Mouse (Mus musculus) kidney, adult 9 months (tissue): Measurements from ENCODE around the gene Camsap2.

Experiments
- DNase-seq: peaks from one replicate; pipeline ENCODE4 v3.0.0; 2022

Camsap2 gene

DNA sequence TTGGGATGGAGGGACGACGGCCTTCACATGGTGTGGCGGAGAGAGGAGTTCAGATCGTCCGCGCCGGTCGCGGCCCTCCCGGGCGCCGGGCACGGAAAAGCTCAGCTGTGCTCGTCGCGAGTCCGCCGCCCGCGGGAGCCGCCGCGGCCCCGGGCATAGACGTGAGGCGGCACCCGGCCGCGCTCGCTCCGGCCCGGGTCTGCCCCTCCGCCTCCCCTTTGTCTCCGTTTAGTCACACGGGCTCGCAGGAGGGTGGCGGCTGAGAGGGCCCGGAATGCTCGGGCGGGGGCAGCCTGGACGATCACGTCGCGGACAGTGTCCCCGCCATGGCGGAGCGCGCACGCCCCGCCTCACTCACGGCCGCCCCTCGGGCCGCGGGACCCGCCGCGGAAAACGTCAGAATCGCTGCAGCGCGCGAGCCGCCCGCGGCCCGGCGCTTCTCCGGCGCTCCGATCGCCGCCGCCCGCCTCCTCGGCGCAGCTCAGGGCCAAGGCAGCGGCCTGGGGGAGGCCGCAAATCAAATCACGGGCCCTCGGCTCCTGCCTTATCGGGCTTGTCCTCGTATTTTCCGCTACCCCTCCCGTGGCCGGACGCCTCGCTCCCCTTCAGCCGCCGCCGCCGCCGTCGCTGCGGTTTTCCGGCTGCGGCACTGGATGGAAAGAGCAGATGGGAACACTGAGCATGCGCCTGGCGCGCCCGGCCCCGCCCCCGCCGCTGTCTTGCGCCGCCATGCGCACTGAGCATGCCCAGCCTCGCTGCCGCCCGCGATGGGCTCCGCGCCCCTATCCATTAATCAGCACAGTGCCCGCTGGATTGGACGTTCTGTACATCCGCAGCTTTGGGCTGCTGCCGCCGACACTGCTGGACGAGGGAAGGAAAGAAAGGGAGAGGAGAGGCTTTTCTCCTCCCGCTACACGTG lies at the start of gene Camsap2:
TSS of gene Camsap2 (minus strand) at position 651 of the 919 bp plus-strand sequence.
- DNase-seq: peak; percentile 96

DNA sequence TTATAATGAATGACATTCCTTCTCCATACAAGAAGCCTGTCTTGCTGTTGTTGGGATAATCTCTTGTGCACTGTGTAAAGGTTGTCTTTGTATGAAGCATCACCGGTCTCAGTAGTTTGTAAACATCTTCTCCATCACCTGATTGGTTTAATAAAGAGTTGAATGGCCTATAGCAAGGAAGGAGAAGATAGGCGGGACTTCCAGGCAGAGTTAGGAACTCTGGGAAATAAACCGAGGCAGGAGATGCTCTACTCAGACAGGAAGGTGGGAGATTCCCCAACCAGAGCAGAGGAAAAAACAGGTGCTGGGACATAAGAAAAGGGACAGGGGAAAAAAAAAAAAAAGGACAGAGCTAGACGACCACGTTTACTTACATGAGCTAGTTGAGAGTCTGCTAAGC lies 49.2 kb upstream of the Camsap2 start:
- DNase-seq: no peak

DNA sequence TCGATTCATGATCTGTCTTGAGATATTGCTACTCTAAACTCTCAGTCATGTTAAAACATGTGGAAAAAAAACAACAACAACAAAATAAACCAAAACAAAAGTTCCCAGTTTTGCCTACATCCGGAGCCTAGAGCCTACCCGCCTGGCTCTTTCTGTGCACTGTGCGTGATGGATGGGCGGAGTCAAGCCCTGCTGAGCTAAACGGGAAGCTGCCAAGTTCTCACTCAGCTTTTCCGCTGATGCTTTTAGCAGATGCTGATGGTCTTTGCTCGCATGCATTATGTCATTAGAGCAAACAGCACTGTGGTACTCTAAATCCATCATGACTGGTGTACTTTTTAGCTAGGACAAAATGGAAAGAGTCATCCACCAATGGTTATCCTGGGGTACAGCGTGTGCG lies 48.6 kb upstream of the Camsap2 start:
- peak; percentile 6 for DNase-seq

DNA sequence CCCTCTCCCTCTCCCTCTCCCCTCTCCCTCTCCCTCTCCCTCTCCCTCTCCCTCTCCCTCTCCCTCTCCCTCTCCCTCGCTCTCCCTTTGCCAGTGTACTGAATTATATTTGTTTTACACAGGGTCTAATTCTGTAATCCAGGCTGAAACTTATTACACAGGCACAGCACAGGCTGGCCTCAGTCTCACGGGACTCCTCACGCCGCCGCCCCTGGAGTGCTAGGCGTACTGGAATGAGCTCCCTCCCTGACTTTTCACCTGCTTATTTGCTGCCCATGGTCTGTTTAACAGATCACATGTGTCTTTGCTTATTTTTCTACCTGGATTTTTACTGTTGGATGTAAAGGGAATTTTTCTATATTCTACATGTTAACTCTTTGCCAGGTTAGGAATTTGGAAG lies 41.0 kb upstream of the Camsap2 start:
- no peak for DNase-seq

DNA sequence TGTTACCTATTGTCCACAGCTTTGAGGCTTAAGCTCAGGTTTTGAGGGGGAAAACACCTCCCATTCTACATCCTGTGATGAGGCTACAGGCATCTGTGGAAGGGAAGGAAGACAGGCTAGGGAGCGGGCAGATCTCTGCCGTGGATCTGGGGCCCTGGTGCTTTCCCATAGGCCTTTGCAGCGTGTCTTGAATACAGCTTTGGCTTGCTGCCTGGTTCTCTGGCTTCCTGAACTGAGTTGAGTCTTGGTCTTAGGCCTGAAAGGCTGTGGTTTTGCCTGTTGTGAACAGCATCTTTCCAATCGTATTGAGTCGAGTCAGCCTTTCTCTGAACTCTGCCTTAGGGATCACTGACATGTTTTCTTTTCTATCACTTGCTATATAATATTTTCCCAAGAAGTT lies 35.7 kb upstream of the Camsap2 start:
- DNase-seq: peak; percentile 26

DNA sequence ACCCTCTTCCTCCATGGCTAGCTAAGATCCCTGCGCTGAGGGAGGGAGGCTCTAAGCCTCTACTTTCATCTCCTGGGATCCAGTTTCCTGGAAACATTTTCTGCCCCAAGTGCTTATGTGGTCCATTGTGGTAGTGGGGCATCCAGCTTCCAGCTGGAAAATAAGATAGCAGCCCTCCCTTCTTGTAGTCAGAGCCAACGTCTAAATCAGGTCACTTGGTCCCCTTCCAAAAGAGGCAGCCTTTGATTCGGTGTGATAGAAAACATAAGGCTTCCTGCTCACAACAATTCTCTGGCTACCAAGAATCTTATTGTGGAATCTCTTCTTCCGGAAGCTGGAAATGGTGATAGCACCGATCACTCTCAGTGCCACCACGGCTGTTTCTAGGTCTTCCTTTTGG lies 35.3 kb upstream of the Camsap2 start:
- DNase-seq: peak; percentile 6

DNA sequence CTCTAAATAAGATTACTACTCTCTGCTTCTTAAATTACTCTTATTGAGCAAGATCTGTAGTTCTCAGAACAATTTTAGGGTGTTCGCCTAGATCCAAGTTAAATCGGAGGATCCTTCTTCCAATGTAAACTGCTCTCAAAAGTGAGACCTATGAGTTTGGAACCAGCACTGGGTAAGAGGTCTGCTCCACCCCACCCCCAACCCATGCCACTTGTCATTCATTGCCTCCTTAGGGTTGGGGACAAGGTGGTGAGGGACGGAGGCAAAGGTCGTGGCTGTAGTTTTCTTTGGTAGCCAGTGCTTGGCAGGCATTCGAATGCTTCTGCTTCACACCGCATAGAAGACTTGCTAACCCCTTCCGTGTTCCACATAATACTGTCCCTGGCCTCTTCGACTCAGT lies 34.7 kb upstream of the Camsap2 start:
- DNase-seq: peak; percentile 6

DNA sequence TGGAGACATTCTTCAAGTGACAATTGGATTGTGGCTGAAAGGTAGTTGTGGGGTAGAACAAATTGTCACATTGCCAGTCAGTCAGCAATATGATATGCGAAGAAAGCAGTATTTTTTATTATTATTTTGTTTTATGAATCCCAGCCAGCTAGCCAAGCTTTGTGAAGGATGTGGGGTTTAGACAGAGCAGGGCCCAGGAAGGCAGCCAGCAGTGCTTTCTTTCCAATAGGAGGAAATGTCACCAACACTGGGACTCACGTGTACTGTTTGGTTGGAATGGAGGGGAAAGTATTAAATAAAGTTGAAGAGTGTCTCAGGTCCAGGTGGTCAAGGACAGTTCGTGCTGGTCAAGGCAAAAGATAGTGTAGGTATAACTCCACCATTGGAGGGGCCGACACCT lies 34.3 kb upstream of the Camsap2 start:
- DNase-seq: no peak

DNA sequence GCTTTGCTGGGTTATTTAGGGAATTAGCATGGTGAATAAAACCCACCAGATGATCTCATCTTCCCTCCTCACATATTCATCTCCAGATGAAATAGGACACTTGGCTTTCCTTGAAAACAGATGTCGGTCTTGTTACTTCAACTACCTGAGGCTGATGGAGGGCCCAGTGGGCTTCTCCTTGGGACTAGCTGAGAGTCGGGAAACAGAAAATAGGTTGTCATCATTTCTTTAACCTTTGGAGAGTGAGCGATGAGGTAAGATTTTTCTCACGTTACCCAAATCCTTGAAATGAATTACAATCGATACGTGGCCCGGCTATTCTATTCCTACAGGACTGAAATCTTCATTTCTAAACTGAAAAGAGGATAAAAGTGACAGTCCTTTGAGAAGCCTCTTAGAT lies 33.4 kb upstream of the Camsap2 start:
- no peak for DNase-seq

DNA sequence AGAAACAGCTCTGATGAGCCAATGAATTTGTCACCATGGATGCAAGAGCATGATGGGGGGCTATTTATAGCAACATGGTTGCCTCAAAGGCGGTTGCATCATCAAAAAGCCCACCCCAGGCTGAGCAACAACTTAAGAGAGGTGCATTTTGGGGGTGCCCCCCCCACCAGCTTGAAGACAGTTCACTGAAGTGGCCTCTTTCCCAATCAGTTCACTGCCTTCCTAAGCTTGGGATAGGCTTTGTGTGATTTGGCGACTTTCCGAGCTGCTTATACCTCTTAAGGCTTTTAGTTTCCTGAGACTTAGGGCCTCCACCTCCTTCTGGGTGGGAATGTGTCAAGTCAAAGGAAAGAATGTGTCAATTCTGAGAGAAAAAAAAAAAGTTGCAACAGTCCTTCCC lies 20.1 kb upstream of the Camsap2 start:
- no peak for DNase-seq

DNA sequence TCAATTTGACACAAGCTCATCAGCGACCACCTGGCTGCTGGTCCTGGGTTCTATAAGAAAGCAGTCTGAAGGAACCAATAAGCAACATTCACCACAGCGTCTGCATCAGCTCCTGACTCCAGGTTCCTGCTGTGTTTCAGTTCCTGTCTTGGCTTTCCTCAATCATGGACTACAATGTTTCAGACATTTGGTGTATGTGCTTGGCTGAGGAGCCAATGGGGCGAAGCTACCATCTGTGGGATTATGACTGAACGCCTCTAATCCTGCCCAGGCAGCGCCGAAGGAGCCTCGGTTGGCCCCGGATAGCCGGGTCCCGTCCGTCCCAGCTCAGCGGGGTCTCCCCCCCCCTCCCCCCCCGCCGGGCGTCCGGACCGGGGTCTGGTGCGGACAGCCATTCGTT lies 18.8 kb upstream of the Camsap2 start:
- peak; percentile 63 for DNase-seq

DNA sequence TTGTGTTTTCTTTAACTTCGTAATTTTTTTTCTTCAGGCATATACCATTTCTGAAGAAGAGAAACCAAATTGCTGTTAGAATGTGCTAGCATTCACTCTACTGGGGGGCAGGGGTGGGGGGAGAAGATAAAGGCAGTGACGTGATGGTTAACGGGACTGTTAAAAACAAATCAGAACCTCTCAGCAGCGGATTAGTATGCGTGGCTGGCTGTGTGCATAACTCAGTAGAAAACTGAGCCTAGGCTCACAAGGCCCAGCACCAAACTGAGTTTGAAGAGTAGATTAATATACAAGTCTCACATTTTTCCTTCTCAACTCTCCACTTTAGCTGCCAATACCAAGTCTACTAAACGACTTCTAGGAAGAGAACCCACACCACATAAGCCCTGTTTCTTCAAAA lies 17.1 kb upstream of the Camsap2 start:
- DNase-seq: no peak

DNA sequence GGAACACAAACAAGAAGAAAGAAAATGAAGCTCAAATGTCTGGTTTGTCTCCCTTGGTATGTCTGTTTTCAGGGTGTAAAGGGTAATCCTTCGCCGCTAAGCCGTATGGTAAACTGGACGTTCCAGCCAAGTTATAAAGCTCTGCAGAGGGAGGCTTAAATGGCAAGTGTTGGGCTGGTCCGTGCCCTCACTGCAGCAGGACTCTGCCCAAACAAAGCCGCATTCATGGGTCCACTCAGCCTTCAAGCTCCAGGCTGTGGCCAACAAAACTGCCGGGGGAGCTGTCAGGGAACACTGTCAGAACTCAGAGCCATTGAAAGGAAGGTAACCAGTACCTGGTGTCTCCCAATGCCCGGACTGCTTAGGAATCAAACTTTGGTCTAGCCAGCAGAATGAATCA lies 16.7 kb upstream of the Camsap2 start:
- DNase-seq: no peak

DNA sequence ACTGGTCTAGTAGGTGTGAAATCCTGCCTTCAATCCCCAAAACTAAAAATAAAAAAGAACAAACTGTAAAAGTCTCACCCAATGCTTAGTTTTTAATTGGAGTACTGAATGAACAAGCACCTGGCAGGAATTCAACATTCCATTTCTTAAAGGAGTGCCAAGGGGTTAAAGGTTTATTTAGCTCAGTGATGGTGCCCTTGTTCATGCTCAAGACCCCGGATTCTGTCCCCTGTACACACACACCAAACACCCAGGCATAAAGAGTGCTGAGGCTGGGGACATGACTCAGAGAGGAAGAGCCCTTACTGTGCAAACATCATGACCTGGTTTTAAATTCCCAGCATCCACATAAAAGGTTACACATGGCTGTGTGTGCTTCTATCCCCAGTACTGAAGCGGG lies 15.5 kb upstream of the Camsap2 start:
- peak; percentile 91 for DNase-seq

DNA sequence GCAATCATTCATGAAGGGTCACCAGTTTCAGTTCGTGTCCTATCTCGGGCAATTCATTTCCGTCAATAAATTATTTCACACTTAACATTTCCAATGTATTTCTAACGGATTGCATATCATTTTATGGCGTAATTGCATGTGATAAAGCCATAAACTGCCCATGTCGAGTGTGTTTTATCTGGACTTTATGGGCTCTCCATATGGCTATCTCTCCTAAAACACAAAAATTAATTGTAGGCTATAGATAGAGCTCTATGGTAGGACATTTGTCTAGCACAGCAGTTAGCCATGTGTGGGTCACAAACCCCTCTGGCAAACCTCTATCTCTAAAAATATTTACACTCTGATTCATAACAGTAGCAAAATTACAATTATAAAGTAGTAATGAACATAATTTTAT lies 15.0 kb upstream of the Camsap2 start:
- DNase-seq: no peak

DNA sequence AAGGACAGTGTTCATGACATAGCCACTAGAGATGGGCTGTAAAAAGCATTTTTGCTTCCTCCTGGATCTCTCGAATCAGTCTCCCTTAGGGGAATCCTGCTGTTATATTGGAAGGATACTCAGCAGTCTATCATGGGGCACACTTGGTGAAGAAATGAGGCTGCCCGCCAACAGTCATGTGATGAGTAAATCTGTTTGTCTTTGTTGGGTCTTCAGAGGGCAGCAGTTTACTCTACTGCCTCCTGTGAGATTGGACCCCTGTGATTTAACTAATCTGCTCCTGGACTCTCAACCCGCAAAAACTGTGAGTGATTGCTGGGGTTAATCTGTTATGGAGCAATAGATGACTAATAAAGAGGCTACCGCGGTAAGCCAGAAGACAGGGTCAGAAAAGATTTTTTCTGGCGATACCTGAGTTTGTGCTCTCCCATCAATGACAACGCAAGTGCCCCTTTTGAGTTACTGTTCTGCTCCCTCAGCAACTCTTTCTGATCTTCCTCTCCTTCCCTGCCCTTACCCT lies 13.0 kb upstream of the Camsap2 start:
- peak; percentile 91 for DNase-seq

DNA sequence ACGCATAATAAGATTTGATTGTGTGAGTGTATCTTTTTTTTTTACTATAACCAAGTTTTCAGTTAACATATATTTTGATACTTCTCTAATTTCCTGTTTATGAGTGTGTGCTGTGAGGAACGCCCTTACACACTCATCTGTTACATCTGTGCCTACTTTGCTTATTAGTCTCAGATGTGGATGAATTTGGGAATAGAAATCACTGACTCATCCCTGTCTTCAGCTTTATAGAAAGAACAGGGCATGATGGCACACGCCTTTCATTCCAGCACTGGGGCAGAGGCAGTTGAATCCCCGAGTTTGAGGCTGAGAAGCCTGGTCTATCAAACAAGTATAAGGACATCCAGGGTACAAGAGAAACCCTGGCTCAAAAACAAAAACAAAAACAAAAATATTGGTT lies 9.7 kb upstream of the Camsap2 start:
- no peak for DNase-seq

DNA sequence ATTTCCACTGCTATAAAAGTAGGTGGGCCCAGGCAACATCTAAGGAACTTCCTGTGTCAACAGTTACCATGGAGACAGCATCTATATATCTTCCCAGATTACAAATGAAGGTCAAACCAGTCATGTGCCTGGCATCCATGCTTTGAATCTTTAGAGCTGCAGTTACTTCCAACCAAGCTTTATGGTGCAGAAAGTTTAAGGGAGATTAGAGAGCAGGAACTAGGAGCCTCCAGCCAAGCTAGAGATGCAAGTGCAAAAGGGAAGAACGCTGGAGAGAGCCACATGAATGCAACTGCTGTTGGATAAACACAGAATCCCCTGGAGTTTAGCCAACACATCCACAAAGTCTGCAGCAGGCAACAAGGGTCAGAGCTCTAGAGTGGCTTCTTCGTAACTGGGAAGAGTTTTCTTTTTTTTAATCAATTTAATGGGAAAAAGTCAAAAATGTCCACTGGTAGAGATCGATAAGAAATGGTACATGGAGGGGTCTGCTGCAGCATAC lies 4.8 kb upstream of the Camsap2 start:
- DNase-seq: no peak

DNA sequence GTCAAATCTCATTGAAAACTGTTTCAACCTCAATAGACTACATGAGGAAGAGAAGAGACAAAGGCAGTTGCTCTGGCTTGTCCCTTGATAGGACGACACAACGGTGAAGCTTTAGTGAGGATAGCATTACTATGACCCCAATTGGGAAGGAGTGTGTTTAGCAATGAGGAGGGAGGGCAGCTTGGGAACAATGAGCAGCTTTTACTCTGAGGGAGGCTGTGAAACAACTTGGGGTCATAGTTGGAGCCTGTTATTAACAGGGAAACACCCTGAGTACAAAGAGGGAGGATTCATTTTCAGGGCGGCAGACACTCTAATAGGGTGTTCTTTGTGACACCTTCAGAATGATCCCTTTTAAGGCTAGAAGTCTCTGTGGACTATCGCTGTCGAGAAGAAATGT lies 2.2 kb upstream of the Camsap2 start:
- DNase-seq: no peak

DNA sequence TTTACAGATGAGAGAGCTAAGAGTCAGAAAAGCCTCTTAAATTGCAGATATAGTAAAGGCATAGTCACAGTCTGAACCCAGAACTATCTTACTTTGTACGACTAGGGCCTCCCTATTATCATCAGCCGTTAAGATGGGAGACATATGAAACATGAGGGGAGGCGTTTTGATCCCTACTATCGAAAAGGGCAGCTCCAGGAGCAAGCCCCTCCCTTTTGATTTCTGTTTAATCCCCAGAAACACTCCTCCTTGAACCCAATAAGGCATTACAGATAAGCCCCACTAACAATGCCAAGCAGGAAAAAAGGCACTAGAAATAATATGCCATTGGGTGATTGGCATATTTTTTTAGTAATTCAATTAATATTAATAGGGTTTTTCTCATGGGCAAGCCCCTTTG lies 1.2 kb upstream of the Camsap2 start:
- no peak for DNase-seq

DNA sequence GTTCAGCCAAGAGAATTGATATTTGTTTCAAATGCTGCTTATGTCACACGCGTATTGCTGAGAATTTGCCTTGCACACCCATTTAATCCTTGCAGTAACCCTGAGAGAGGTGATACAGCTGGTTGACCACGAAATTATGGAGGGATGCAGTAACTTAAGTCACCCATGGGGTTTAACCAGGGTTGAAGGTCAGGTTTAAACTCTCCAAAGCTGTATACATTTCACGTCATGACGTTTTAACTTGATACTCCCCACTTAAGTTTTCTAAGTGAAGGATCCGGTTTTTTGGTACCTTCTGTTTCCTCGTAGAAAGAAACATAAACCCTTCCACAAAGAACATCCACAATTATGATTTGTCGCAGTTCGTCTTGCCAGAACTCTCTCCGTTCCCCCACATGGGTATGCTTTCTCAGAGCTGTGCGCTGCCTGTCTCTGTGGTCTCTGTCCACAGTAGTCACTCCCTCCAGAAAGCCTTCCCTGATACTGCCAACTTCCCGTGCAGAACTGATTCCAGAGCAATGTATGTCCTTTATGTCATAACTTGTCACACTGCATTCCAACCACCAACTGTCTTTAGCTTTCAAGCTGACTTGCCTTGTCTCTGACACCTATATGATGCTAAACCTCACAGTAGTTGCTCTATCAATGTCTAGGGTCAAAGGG lies 600 bp upstream of the Camsap2 start:
- DNase-seq: no peak

DNA sequence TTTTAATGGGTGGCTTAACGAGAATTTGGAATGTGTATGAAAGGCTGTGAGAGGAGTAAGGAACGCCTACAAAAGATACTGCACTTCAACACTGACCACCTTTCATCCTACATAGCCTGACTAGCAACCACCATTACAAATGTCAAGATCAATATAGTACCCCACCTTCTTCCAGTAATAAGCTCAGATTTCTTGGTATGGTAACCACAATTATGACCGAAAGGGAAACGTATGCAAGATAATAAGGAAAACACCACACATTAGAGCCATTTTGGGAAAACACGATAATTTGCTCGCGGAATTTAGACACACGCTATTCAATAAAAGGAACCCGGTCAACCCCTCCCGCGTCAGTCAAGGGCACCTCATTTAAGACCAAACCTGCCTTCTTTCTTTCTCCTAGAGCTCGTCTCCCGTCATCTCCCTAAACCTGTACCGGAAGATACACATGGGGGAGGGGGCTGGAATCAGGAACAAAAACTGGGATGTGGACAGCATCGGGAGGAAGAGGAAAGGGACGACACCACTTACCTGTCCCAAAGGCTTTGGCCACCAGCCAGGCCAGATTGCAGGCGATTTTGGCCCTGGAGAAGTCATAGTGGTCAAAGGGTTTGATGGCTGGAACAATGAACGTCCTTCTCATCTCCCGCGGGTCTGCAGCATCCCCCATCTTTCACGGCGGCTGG lies 993 bp downstream of the Camsap2 start:
- DNase-seq: peak; percentile 30

DNA sequence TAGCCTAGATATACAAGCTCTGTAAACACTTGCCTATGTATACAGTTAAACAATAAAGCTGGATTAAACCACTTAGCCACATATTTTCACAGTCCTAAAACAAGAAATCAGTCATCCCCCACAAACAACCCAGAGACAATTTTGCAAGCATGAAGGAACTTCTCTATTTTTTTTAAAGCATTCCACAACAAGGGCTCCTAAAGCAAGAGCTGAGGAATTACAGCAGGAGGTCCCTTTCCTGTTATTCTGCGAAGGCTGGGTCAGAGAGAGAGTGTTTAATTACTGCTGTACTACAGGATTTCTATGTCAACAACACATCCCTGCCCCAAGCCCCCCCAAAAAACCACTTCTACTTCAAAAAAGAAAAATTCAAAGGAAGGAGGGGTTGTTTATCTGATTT lies 1.6 kb downstream of the Camsap2 start:
- no peak for DNase-seq
